Mouse (Mus musculus): ENCODE data around the gene Efcab11.
"Not testable (repeated sequence)": the region's sequence is repeated elsewhere in the genome, so short reads cannot be mapped to it uniquely, and the experiment has no call there.

Efcab11 gene

GRCm38 (mm10) chr12:99873443-99873842 is 10.8 kb downstream of the Efcab11 start:
- DNase-seq: no peak

- DNase-seq: no peak
Measured at GRCm38 (mm10) chr12:99868821-99869220, 15.4 kb downstream of the Efcab11 start.

GRCm38 (mm10) chr12:99864613-99865012 is 19.6 kb downstream of the Efcab11 start:
- DNase-seq: no peak

- DNase-seq: no peak
Measured at GRCm38 (mm10) chr12:99860981-99861380, 23.3 kb downstream of the Efcab11 start.

- no peak for DNase-seq
Measured at GRCm38 (mm10) chr12:99859391-99860100, 24.7 kb downstream of the Efcab11 start.

GRCm38 (mm10) chr12:99858664-99859063 is 25.6 kb downstream of the Efcab11 start:
- DNase-seq: no peak

- no peak for DNase-seq
Measured at GRCm38 (mm10) chr12:99856011-99856410, 28.2 kb downstream of the Efcab11 start.

- no peak for DNase-seq
Measured at GRCm38 (mm10) chr12:99853323-99854258, 30.6 kb downstream of the Efcab11 start.

GRCm38 (mm10) chr12:99849996-99850395 is 34.2 kb downstream of the Efcab11 start:
- no peak for DNase-seq

GRCm38 (mm10) chr12:99844951-99845350 is 39.3 kb downstream of the Efcab11 start:
- DNase-seq: no peak

GRCm38 (mm10) chr12:99838703-99839102 is 45.5 kb downstream of the Efcab11 start:
- no peak for DNase-seq

GRCm38 (mm10) chr12:99838109-99838508 is 46.1 kb downstream of the Efcab11 start:
- no peak for DNase-seq

- no peak for DNase-seq
Measured at GRCm38 (mm10) chr12:99837528-99837927, 46.7 kb downstream of the Efcab11 start.

GRCm38 (mm10) chr12:99836404-99837131 is 47.7 kb downstream of the Efcab11 start:
- DNase-seq: peak; percentile 18

GRCm38 (mm10) chr12:99833476-99833875 is 50.8 kb downstream of the Efcab11 start:
- DNase-seq: no peak

GRCm38 (mm10) chr12:99822591-99822990 is 61.6 kb downstream of the Efcab11 start:
- no peak for DNase-seq

GRCm38 (mm10) chr12:99821309-99821934 is 62.8 kb downstream of the Efcab11 start:
- DNase-seq: no peak

- DNase-seq: no peak
Measured at GRCm38 (mm10) chr12:99819186-99819974, 64.9 kb downstream of the Efcab11 start.

GRCm38 (mm10) chr12:99818006-99818405 is 66.2 kb downstream of the Efcab11 start:
- DNase-seq: not testable (repeated sequence)

- DNase-seq: no peak
Measured at GRCm38 (mm10) chr12:99815244-99815643, 69.0 kb downstream of the Efcab11 start.

- DNase-seq: no peak
Measured at GRCm38 (mm10) chr12:99807891-99808290, 76.3 kb downstream of the Efcab11 start.

GRCm38 (mm10) chr12:99806741-99807140 is 77.5 kb downstream of the Efcab11 start:
- DNase-seq: not testable (repeated sequence)

Measured in lung, postnatal 14 days (tissue).